Mouse (Mus musculus): ENCODE results near the gene Vcan. TPM values are rescaled to one million over a fixed set of nuclear protein-coding genes. Genes with fewer than 3 reads are reported as not detected.

Vcan gene
- polyA plus RNA-seq, 1 experiment from 2014 or later, result 77.6 TPM

DNA sequence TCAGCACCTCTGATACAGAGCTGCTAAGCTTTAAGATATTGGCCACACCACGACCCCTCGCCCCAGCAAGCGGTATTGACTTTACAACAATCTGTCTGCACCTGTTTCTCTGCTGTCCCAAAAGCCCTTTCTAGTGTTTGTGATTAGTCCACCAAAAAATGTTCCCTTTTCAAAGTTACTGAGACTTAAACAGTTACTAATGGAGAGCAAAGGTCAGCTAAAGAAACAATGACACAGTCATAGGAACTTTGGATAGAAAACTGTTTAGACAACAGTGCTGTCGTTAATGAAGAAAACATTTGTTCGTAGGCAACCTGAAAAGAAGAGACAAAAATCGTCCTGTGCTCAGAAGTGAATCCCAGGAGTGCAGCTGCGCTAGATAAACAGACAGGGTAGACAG lies 60.1 kb downstream of the Vcan start:
- WGBS, result 71% methylated on average over 7 of the region's 7 CpGs
- H3K4me2 ChIP-seq, result no peak overlapping the region
- no peaks in the 10 kb centered on the region for H3K27me3 ChIP-seq (ENCODE audit: insufficient read depth, low read length)
- TF ChIP-seq CTCF (IDR thresholded peaks at IDR 0.05; ENCODE audit: low read depth), result no peak
- no peak overlapping the region for H3K4me3 ChIP-seq (ENCODE audit: low read depth, low read length)
- H3K9ac ChIP-seq, result no peak overlapping the region
- no peaks in the 10 kb centered on the region for H3K4me1 ChIP-seq (ENCODE audit: insufficient read depth)
- no peak for DNase-seq
- peaks cover 63% of the 10 kb centered on the region for H3K36me3 ChIP-seq (ENCODE audit: insufficient read depth)
- no peak overlapping the region for H3K27ac ChIP-seq (ENCODE audit: low read depth)
- H3K9me3 ChIP-seq (ENCODE audit: low read depth, low read length), result no peaks in the 10 kb centered on the region
- no peak for ATAC-seq (ENCODE audit: insufficient read depth)

- Histone ChIP-seq H3K4me2 (no peak overlapping the region), H3K4me1 (ENCODE audit: insufficient read depth) (no peaks in the 10 kb centered on the region), H3K9me3 (ENCODE audit: low read depth, low read length) (no peaks in the 10 kb centered on the region), H3K27me3 (ENCODE audit: insufficient read depth, low read length) (no peaks in the 10 kb centered on the region), H3K4me3 (ENCODE audit: low read depth, low read length) (no peak overlapping the region), H3K27ac (ENCODE audit: low read depth) (no peak overlapping the region), H3K9ac (no peak overlapping the region), H3K36me3 (ENCODE audit: insufficient read depth) (peaks cover 78% of the 10 kb centered on the region)
- TF ChIP-seq CTCF (IDR thresholded peaks at IDR 0.05; ENCODE audit: low read depth), result no peak
- no peak for DNase-seq
- WGBS, result 92% methylated on average over 6 of the region's 6 CpGs
- no peak for ATAC-seq (ENCODE audit: insufficient read depth)
These were observed 62.6 kb downstream of the Vcan start for GRCm38 (mm10) chr13:89679756-89680155.

- Histone ChIP-seq H3K9ac (no peak overlapping the region), H3K9me3 (ENCODE audit: low read depth, low read length) (no peaks in the 10 kb centered on the region), H3K36me3 (ENCODE audit: insufficient read depth) (peaks cover 54% of the 10 kb centered on the region), H3K27me3 (ENCODE audit: insufficient read depth, low read length) (no peaks in the 10 kb centered on the region), H3K4me2 (no peak overlapping the region), H3K4me3 (ENCODE audit: low read depth, low read length) (no peak overlapping the region), H3K4me1 (ENCODE audit: insufficient read depth) (no peaks in the 10 kb centered on the region), H3K27ac (ENCODE audit: low read depth) (no peak overlapping the region)
- 71% methylated on average over 3 of the region's 3 CpGs for WGBS
- TF ChIP-seq CTCF (IDR thresholded peaks at IDR 0.05; ENCODE audit: low read depth), result no peak
- ATAC-seq (ENCODE audit: insufficient read depth) (no peak), DNase-seq (no peak)
These were observed 71.8 kb downstream of the Vcan start for GRCm38 (mm10) chr13:89670505-89670904.

- no peaks in the 10 kb centered on the region for H3K9me3 ChIP-seq (ENCODE audit: low read depth, low read length)
- H3K36me3 ChIP-seq (ENCODE audit: insufficient read depth), result peaks cover 45% of the 10 kb centered on the region
- H3K27ac ChIP-seq (ENCODE audit: low read depth), result no peak overlapping the region
- no peak for ATAC-seq (ENCODE audit: insufficient read depth)
- no peak for TF ChIP-seq CTCF (IDR thresholded peaks at IDR 0.05; ENCODE audit: low read depth)
- DNase-seq, result no peak
- H3K27me3 ChIP-seq (ENCODE audit: insufficient read depth, low read length), result no peaks in the 10 kb centered on the region
- no peak overlapping the region for H3K4me2 ChIP-seq
- no peaks in the 10 kb centered on the region for H3K4me1 ChIP-seq (ENCODE audit: insufficient read depth)
- no peak overlapping the region for H3K4me3 ChIP-seq (ENCODE audit: low read depth, low read length)
- WGBS, result 51% methylated on average over 10 of the region's 10 CpGs
- no peak overlapping the region for H3K9ac ChIP-seq
These were observed 73.1 kb downstream of the Vcan start for GRCm38 (mm10) chr13:89668981-89669880.

DNA sequence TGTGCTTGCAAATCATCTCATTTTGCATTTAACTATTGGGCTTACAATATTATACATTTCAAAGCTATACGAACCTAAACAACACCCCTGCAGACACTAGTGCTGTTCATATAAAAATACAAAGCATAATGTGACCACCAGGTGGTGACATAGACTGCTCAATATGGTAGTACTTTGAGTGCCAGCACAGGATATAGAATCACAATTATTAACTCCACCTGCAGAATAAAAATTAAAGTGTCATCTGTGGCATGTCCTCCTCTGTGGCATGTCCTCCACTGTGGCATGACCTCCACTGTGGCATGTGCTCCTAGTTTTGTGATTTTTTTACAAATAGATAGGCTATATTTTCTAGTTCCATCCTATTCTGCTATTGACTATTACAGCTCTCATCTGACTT lies 74.2 kb downstream of the Vcan start:
- 62% methylated on average over 1 of the region's 1 CpGs for WGBS
- DNase-seq, result peak; percentile 74
- H3K9me3 ChIP-seq (ENCODE audit: low read depth, low read length), result no peaks in the 10 kb centered on the region
- H3K4me1 ChIP-seq (ENCODE audit: insufficient read depth), result no peaks in the 10 kb centered on the region
- no peak overlapping the region for H3K9ac ChIP-seq
- peak; percentile 54 for TF ChIP-seq CTCF (IDR thresholded peaks at IDR 0.05; ENCODE audit: low read depth)
- H3K4me2 ChIP-seq, result no peak overlapping the region
- no peak overlapping the region for H3K27ac ChIP-seq (ENCODE audit: low read depth)
- no peaks in the 10 kb centered on the region for H3K27me3 ChIP-seq (ENCODE audit: insufficient read depth, low read length)
- ATAC-seq (ENCODE audit: insufficient read depth), result peak; percentile 6; the same call in 1 of the 2 replicates
- H3K4me3 ChIP-seq (ENCODE audit: low read depth, low read length), result no peak overlapping the region
- H3K36me3 ChIP-seq (ENCODE audit: insufficient read depth), result peaks cover 45% of the 10 kb centered on the region

- Histone ChIP-seq H3K9me3 (ENCODE audit: low read depth, low read length) (no peaks in the 10 kb centered on the region), H3K4me1 (ENCODE audit: insufficient read depth) (no peaks in the 10 kb centered on the region), H3K27me3 (ENCODE audit: insufficient read depth, low read length) (no peaks in the 10 kb centered on the region), H3K36me3 (ENCODE audit: insufficient read depth) (peaks cover 30% of the 10 kb centered on the region), H3K9ac (no peak overlapping the region), H3K4me3 (ENCODE audit: low read depth, low read length) (no peak overlapping the region), H3K27ac (ENCODE audit: low read depth) (no peak overlapping the region), H3K4me2 (no peak overlapping the region)
- DNase-seq, result no peak
- 76% methylated on average over 2 of the region's 2 CpGs for WGBS
- no peak for ATAC-seq (ENCODE audit: insufficient read depth)
- no peak for TF ChIP-seq CTCF (IDR thresholded peaks at IDR 0.05; ENCODE audit: low read depth)
These were observed 80.6 kb downstream of the Vcan start for GRCm38 (mm10) chr13:89661688-89662087.

DNA sequence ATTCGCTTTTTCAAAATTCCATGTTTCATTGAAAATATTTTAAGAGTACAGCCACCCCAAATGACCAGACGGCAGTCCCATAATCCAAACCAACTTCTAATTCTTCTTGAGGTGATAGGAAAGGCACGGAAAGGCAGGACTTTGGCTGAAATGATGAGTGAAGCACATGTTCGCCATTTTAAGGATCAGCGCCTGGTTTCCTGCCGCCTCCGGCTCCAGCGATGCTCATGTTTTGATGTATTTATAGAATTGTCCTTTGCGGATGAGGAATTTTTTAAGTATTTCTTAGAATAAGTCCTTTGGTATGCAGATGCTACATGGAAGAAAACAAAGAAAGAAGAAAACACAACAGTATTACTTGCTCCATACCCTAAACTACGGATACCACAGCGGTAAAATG lies 85.3 kb downstream of the Vcan start:
- Histone ChIP-seq H3K4me1 (ENCODE audit: insufficient read depth) (no peaks in the 10 kb centered on the region), H3K9me3 (ENCODE audit: low read depth, low read length) (no peaks in the 10 kb centered on the region), H3K4me3 (ENCODE audit: low read depth, low read length) (no peak overlapping the region), H3K27ac (ENCODE audit: low read depth) (no peak overlapping the region), H3K36me3 (ENCODE audit: insufficient read depth) (peaks cover 39% of the 10 kb centered on the region), H3K27me3 (ENCODE audit: insufficient read depth, low read length) (no peaks in the 10 kb centered on the region), H3K4me2 (no peak overlapping the region), H3K9ac (no peak overlapping the region)
- TF ChIP-seq CTCF (IDR thresholded peaks at IDR 0.05; ENCODE audit: low read depth), result no peak
- WGBS, result 90% methylated on average over 11 of the region's 11 CpGs
- ATAC-seq (ENCODE audit: insufficient read depth) (no peak), DNase-seq (no peak)
